Mouse (Mus musculus) ES-E14 (cell line): ENCODE data around the gene Kif21a. TPM values are rescaled to one million over a fixed set of nuclear protein-coding genes. Genes with fewer than 3 reads are reported as not detected.

ENCODE experiments used
- DNase-seq: peaks from one replicate; pipeline ENCODE4 v3.0.0-alpha.2; 2013; ENCODE audit warnings: low read depth, low spot score
- H3K27ac ChIP-seq: 2 replicates; pipeline ENCODE4 v1.5.1; 2012; ENCODE audit warnings: low read depth, mild to moderate bottlenecking, low read length, moderate library complexity, mixed read lengths; ENCODE audit not compliant: poor library complexity, insufficient read depth, severe bottlenecking
- H3K36me3 ChIP-seq: 2 replicates; pipeline ENCODE4 v1.6.1; 2012; ENCODE audit warnings: mild to moderate bottlenecking, low read length, moderate library complexity, mixed read lengths; ENCODE audit not compliant: control insufficient read depth, poor library complexity, insufficient read depth, severe bottlenecking
- H3K4me1 ChIP-seq, 2 experiments: fragments of 150-350 bp in 1 of 2; sonication (generic) in 1 of 2; 2 replicates each; pipeline ENCODE4 v1.6.1; 2012; ENCODE audit warnings: low read length in 2 of 2, mild to moderate bottlenecking in 1 of 2, mixed read lengths in 1 of 2; ENCODE audit not compliant: control insufficient read depth in 2 of 2, insufficient read depth in 2 of 2, poor library complexity in 1 of 2
- H3K4me3 ChIP-seq, 2 experiments: fragments of 150-350 bp in 1 of 2; sonication (generic) in 1 of 2; 2 replicates each; pipeline ENCODE4 v1.5.1; 2012; ENCODE audit warnings: low read length in 2 of 2, low read depth in 1 of 2, mild to moderate bottlenecking in 1 of 2, mixed read lengths in 1 of 2; ENCODE audit not compliant: insufficient read depth in 1 of 2, poor library complexity in 1 of 2, severe bottlenecking in 1 of 2
- H3K9ac ChIP-seq: 2 replicates; pipeline ENCODE4 v1.6.1; 2012; ENCODE audit warnings: low read depth, mild to moderate bottlenecking, low read length, mixed read lengths; ENCODE audit not compliant: poor library complexity, insufficient read depth, severe bottlenecking
- H3K9me3 ChIP-seq: fragments of 150-350 bp; sonication (generic); 2 replicates; pipeline ENCODE4 v1.6.1; 2012; ENCODE audit warnings: low read depth, mild to moderate bottlenecking, low read length; ENCODE audit not compliant: control insufficient read depth, insufficient read depth
- CHD2 ChIP-seq: IDR thresholded peaks from 2 replicates; pipeline ENCODE4 v1.6.1; 2014; ENCODE audit warnings: mild to moderate bottlenecking, low read depth, low read length, inconsistent platforms
- HCFC1 ChIP-seq: IDR thresholded peaks from 2 replicates; pipeline ENCODE4 v1.6.1; 2012; ENCODE audit warnings: low read length, inconsistent platforms, borderline replicate concordance; ENCODE audit not compliant: insufficient read depth
- MAFK ChIP-seq: IDR thresholded peaks from 2 replicates; pipeline ENCODE4 v1.6.1; 2014; ENCODE audit warnings: mild to moderate bottlenecking, low read depth, low read length, inconsistent platforms; ENCODE audit not compliant: insufficient read depth
- ZC3H11A ChIP-seq: IDR thresholded peaks from 2 replicates; pipeline ENCODE4 v1.6.1; 2012; ENCODE audit warnings: low read depth, mild to moderate bottlenecking, inconsistent platforms, low read length, borderline replicate concordance
- ZNF384 ChIP-seq: IDR thresholded peaks from 2 replicates; pipeline ENCODE4 v1.6.1; 2012; ENCODE audit warnings: low read depth, low read length, inconsistent platforms
- in situ Hi-C, 2 experiments: fragments of 600-800 bp; cut with MboI; formaldehyde crosslinking; loops; one replicate each; pipeline ENCODE4 v1.15.1; 2025; ENCODE audit warnings: low sequenced_read_pairs in 2 of 2, inconsistent platforms in 1 of 2; ENCODE audit not compliant: unreplicated experiment in 2 of 2
- total RNA-seq: library from RNA; depleted of rRNA; stranded (reverse); fragments of 300-350 nt; gene quantifications from 2 replicates; pipeline ENCODE4 v1.2.3, GENCODE M21; 2012; rRNA removed

Kif21a gene
- total RNA-seq, 1 experiment: 5.4 TPM

GRCm38 (mm10) chr15:90896480-90896879 lies 153.3 kb downstream of the Kif21a start:
- Histone ChIP-seq H3K4me1 (no peaks in the 10 kb centered on the region), H3K36me3 (no peaks in the 10 kb centered on the region), H3K9me3 (no peaks in the 10 kb centered on the region), H3K9ac (no peak overlapping the region), H3K4me3 (no peak overlapping the region), H3K27ac (no peak overlapping the region)
- in situ Hi-C loops: no loop called here
- DNase-seq: no peak
- TF ChIP-seq ZC3H11A: no peak
- TF ChIP-seq CHD2: no peak
- no peak for TF ChIP-seq ZNF384
- no peak for TF ChIP-seq HCFC1

- Histone ChIP-seq H3K4me1 (no peaks in the 10 kb centered on the region), H3K36me3 (no peaks in the 10 kb centered on the region), H3K9ac (no peak overlapping the region), H3K9me3 (no peaks in the 10 kb centered on the region), H3K4me3 (no peak overlapping the region), H3K27ac (no peak overlapping the region)
- in situ Hi-C loops: no loop called here
- DNase-seq: no peak
- TF ChIP-seq MAFK: no peak
- TF ChIP-seq HCFC1: no peak
- no peak for TF ChIP-seq ZC3H11A
- TF ChIP-seq ZNF384: no peak
- no peak for TF ChIP-seq CHD2
Observed at GRCm38 (mm10) chr15:90887466-90887865, 162.3 kb downstream of the Kif21a start.

Other genes starting within 250 kb of the Kif21a start
- gene Abcd2, start 141.9 kb upstream of the Kif21a start, total RNA-seq: 0.04 and 0.05 TPM in 2 replicates
- 2.2 and 5.3 TPM in 2 replicates for gene CN725425, start 149.5 kb upstream of the Kif21a start, total RNA-seq